Mouse (Mus musculus): Measurements from ENCODE around the gene Rfng. TPM values are rescaled to one million over a fixed set of nuclear protein-coding genes. Genes with fewer than 3 reads are reported as not detected.

Rfng gene
- polyA plus RNA-seq, 1 experiment = 55.8 TPM

DNA sequence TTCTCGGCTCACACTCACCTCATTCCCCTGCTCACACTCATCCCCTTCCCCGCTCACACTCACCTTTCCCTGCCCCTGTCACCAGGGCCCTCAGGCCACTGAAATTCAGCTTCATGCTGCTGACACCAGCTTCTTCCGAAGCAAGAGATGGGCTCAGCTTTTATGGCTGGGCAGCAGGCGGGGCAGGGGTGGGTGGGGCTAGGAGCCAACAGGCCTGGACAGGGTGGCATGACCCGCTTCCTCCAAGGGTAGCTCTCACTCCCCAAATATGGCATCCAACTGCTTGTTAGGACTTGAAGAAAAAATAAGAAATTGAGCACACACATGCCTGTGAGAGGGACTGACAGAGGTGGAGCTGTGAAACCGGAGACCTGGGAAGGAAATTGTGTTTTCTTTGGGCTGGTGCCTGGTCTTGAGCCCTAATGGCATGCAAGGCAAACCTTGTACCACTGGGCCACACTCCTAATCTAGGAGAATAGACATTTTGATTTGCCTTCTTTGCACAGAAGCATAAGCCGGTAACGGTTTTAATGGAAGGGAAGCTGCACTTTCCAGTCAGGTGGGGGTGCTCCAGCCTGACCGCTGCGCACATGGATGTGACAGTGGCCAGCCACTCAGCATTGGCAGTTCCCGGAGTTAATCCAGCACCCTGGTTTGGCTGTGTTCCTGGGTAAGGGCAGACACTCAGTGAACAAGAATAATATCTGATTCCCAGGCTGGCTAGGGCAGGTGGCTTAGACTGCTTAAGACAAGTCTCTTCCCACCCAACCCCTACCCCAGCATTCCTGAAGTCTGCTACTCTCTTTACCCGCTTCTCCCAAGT lies 51.9 kb downstream of the Rfng start, which contains the start of gene Cbr2:
Gene Cbr2 (minus strand): TSS at position 257 of the 823 bp plus-strand sequence.
- H3K4me3 ChIP-seq (replicated peaks; ENCODE audit: extremely low read depth, low read depth, low read length) = peak within 1 kb of the TSS; percentile 93
- WGBS = 65% methylated on average over 12 of the region's 12 CpGs
- TF ChIP-seq CTCF (IDR thresholded peaks at IDR 0.05; ENCODE audit: insufficient read depth, low read length) (no peak), POLR2A (IDR thresholded peaks at IDR 0.05; ENCODE audit: borderline replicate concordance, extremely low read depth, low read depth, low read length) (peak; percentile 68)
- H3K4me1 ChIP-seq (ENCODE audit: control insufficient read depth, insufficient read depth, low read length) = no peaks in the 10 kb centered on the region; the same call in 1 of the 2 replicates
- peak; percentile 69 for DNase-seq

DNA sequence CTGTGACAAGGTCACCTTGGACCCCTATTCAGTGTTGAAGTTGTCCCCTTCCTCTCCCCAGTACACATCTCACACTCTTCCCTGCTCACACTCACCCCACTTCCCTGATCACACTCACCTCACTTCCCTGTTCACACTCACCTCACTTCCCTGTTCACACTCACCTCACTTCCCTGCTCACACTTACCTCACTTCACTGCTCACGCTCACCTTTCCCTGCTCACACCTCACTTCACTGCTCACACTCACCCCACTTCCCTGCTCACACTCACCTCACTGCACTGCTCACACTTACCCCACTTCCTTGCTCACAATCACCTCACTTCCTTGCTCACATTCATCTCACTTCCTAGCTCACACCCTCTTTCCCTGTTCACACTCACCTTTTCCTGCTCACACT lies 52.6 kb downstream of the Rfng start:
- H3K4me1 ChIP-seq (ENCODE audit: control insufficient read depth, insufficient read depth, low read length) = peaks cover under 1% of the 10 kb centered on the region; the same call in 1 of the 2 replicates
- TF ChIP-seq CTCF (IDR thresholded peaks at IDR 0.05; ENCODE audit: insufficient read depth, low read length) = 0 out of 2 replicates have a peak, but pooled peaks have one; percentile 14
- peak; percentile 89; the same call in 1 of the 2 replicates for TF ChIP-seq POLR2A (IDR thresholded peaks at IDR 0.05; ENCODE audit: borderline replicate concordance, extremely low read depth, low read depth, low read length)
- WGBS = 77% methylated on average over 1 of the region's 1 CpGs
- no peak for DNase-seq
- H3K4me3 ChIP-seq (replicated peaks; ENCODE audit: extremely low read depth, low read depth, low read length) = peak overlapping the region; percentile 93

Other genes with a start within 250 kb of the Rfng start
- 133 and 168 TPM in 2 replicates for gene Mcrip1, start 234.5 kb downstream of the Rfng start, polyA plus RNA-seq (2012; rRNA removed)
- gene Ppp1r27, start 233.1 kb downstream of the Rfng start, polyA plus RNA-seq (2012; rRNA removed) = 3.3 TPM in 1 of 2 replicates, not detected in the other
- gene P4hb, start 211.0 kb downstream of the Rfng start, polyA plus RNA-seq (2012; rRNA removed) = 192 and 254 TPM in 2 replicates
- 890 and 923 TPM in 2 replicates for gene Arhgdia, start 202.6 kb downstream of the Rfng start, polyA plus RNA-seq (2012; rRNA removed)
- gene Alyref, start 185.8 kb downstream of the Rfng start, polyA plus RNA-seq (2012; rRNA removed) = 26.1 and 29.1 TPM in 2 replicates
- gene Anapc11, start 185.8 kb downstream of the Rfng start, polyA plus RNA-seq (2012; rRNA removed) = 136 and 159 TPM in 2 replicates
- 2.5 and 3.0 TPM in 2 replicates for gene Npb, start 175.7 kb downstream of the Rfng start, polyA plus RNA-seq (2012; rRNA removed)
- 217 and 238 TPM in 2 replicates for gene Pcyt2, start 166.3 kb downstream of the Rfng start, polyA plus RNA-seq (2012; rRNA removed)
- gene Sirt7, start 159.0 kb downstream of the Rfng start, polyA plus RNA-seq (2012; rRNA removed) = 75.2 and 84.1 TPM in 2 replicates
- 41.5 and 51.3 TPM in 2 replicates for gene Mafg, start 150.6 kb downstream of the Rfng start, polyA plus RNA-seq (2012; rRNA removed)
- 4.1 and 4.5 TPM in 2 replicates for gene Pycr1, start 140.4 kb downstream of the Rfng start, polyA plus RNA-seq (2012; rRNA removed)
- 1.1 and 3.1 TPM in 2 replicates for gene Myadml2, start 136.0 kb downstream of the Rfng start, polyA plus RNA-seq (2012; rRNA removed)
- 15.5 and 20.6 TPM in 2 replicates for gene Notum, start 123.0 kb downstream of the Rfng start, polyA plus RNA-seq (2012; rRNA removed)
- gene Aspscr1, start 111.2 kb downstream of the Rfng start, polyA plus RNA-seq (2012; rRNA removed) = 86.9 and 95.8 TPM in 2 replicates
- gene Cenpx, start 70.5 kb downstream of the Rfng start, polyA plus RNA-seq (2012; rRNA removed) = 68.0 and 69.1 TPM in 2 replicates
- 35.6 and 40.1 TPM in 2 replicates for gene Lrrc45, start 70.3 kb downstream of the Rfng start, polyA plus RNA-seq (2012; rRNA removed)
- 62.0 and 76.8 TPM in 2 replicates for gene Rac3, start 62.7 kb downstream of the Rfng start, polyA plus RNA-seq (2012; rRNA removed)
- 326 and 340 TPM in 2 replicates for gene Dcxr, start 56.9 kb downstream of the Rfng start, polyA plus RNA-seq (2012; rRNA removed)
- gene Cbr2, start 52.1 kb downstream of the Rfng start, polyA plus RNA-seq (2012; rRNA removed) = 13,780 and 14,250 TPM in 2 replicates
- gene Hmga1b, start 21.4 kb downstream of the Rfng start, polyA plus RNA-seq (2012; rRNA removed) = 0.24 and 1.6 TPM in 2 replicates
- gene Gps1, start 65 bp upstream of the Rfng start, polyA plus RNA-seq (2012; rRNA removed) = 116 and 141 TPM in 2 replicates
- 32.0 and 35.4 TPM in 2 replicates for gene Dus1l, start 12.2 kb upstream of the Rfng start, polyA plus RNA-seq (2012; rRNA removed)
- gene Fasn, start 40.3 kb upstream of the Rfng start, polyA plus RNA-seq (2012; rRNA removed) = 1,387 and 1,388 TPM in 2 replicates
- gene Ccdc57, start 148.7 kb upstream of the Rfng start, polyA plus RNA-seq (2012; rRNA removed) = 2.6 and 2.9 TPM in 2 replicates
- 20.8 and 28.8 TPM in 2 replicates for gene Slc16a3, start 164.3 kb upstream of the Rfng start, polyA plus RNA-seq (2012; rRNA removed)
- 61.2 and 75.3 TPM in 2 replicates for gene Csnk1d, start 207.1 kb upstream of the Rfng start, polyA plus RNA-seq (2012; rRNA removed)

Data from lung, adult 2 months (tissue).